Mouse (Mus musculus): ENCODE results near the gene Jak2.

Gene Jak2

DNA sequence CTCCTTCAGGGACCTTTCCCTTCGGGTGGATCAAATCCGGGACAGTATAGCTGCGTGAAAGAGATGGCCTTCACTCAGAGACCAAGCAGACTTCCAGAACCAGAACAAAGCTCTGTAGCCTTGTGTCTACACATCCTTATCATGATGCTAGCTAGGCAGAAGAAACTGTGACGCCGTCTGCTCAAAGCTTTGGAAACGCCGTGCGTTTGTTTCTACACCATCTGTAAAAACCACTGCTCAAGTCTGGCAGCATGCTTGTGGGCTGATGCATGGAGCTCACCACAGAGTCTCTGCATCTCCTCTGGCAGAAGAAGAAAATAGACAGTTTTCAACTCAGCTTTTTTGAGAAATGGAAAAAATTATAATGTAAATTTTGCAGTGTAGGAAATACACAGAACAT is 60.2 kb downstream of the Jak2 start:
- DNase-seq = no peak

DNA sequence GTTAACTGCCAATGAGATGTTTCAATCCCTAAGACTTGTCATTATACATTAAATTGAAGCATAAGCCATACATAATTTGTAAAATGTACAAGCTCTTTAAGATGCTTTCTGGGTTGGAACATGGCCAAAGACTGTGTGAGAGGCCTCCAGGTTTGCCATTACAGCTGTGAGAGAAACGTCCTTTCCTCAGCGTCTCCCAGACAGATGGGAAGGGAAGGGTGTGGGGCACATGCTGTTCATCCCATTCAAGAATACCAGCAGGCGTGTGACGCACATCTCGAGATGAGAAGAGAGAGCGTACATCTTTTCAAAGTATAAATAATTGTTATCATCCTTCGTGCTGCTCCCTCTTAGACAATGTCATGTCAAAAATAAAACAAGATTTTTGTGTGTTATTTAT is 61.0 kb downstream of the Jak2 start:
- DNase-seq = no peak

DNA sequence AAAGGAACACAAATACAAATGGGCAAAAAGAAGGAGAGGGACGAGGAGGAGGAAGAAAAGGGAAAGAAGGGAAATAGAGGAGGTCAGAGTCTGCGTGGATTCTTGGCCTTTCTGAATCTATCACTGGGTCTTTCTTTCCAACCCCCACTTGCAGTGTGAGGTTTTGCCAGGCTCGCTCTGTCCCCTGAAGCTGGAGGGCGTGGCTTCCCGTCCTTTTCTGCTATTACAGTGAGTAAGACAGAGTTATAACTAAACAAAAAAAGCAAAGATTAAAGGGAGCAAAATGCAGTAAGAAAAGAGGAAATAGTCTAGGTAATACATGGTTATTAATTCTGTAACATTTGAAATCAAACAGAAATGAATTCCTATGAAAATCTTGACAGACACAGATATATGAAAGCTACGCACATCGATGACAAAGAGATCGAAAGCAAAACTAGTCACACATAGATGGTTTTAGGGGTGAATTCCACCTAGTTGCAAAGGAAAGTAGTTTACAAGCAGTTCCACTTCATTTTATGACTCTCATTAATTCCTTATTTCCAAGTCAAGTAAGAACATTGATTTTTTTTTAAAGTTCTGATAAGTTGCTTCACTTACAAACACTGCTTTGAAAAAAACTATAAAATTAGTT is 71.9 kb downstream of the Jak2 start:
- DNase-seq = no peak

DNA sequence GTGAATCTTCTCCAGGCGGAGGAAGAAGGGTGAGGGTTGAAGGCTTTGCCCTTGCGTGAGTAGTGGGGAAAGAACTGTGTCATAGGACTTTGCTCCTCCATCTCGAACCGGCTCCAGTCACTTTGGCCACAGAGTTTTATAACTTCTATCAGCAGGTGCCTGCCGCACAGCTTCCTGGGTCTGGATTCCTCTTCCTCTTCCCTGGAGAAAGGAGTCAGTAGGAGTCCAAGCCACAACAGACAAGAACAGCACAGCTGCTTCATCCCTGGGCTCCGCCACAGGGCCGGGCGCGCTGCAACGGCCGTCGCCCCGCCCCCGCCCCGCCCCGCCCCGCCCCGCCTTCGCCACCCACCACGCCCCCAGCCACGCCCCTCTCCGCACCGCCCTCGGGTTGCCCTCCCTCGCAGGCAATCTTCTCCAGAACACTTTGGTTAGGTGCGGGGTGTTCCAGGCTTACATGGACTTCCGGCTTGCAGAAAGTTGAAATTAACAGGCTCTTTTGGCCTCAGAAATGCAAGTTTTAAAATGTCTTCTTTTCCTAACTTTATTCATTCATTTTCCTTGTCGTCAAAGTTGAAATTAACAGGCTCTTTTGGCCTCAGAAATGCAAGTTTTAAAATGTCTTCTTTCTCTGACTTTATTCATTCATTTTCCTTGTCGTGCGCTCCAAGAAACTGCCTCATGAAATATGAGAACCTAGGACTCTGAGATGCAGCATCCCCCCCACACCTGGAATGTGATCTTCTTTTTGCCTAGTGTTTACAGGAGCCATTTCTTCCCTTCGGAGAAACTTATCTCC is 73.6 kb downstream of the Jak2 start, which contains the start of gene Insl6:
Gene Insl6, minus strand, starts transcription at position 304 of the 799 bp plus-strand sequence.
- DNase-seq = no peak

DNA sequence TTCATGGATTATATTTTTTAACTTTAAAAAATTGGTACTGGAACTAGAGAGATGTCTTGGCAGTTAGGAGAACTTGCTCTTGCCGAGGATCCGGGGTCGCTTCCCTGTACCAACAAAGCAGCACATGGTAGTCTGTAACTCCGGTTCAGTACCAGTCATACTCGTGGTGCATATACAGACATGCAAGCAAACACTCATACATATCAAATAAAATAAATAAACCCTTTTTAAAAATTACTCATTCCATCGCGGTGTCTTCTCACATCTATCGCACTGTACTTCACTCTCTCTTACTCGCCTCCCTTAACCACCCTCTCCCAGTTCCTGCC is 74.2 kb downstream of the Jak2 start:
- no peak for DNase-seq

DNA sequence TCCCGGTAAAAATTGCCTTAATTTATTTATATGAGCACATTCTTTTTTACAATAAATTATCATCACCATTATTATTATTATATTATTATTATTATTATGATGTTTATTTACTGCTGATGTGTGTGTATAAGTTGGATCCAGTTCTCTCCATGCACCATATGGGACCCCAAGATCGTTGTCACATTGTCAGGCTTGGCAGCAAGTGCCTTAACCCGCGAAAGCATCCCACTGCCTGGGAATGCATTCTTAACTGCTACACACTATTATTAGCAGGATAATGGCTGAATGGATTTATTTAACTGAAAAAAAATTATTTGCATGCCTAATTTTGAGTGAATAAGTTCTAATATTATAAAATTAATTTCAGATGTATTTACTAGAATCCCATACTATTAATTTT is 74.8 kb downstream of the Jak2 start:
- no peak for DNase-seq

DNA sequence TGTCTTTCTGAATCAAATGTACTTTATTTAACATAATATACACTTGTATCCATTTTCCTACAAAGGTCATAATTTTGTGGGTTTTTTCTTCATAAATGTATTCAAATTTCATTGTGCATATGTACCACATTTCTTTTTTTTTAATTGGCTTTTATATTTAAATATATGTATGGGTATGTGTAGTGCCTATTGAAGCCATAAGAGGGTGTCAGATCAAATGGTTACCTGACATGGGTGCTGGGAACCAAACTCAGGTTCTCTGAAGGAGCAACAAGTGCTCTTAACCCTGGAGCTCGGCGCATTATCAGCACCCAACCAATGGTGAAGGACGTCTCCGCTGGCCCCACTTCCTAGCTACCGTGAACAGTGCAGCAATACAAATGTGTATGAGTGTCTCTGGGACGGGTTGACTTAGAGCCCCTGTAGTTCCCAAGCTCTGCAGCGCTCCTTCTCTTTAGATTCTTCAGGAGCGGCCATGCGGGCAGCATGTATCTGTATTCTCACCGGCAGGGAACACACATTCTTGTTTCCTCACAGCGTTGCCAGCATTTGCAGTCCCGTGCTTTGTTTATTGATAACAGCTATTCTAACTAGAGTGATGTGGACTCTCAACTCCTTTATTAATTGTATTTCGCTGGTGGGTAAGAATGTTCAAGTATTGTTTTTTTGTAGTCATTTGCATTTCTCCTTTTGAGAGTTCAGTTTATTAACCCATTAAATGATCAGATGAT is 75.4 kb downstream of the Jak2 start:
- DNase-seq = no peak

DNA sequence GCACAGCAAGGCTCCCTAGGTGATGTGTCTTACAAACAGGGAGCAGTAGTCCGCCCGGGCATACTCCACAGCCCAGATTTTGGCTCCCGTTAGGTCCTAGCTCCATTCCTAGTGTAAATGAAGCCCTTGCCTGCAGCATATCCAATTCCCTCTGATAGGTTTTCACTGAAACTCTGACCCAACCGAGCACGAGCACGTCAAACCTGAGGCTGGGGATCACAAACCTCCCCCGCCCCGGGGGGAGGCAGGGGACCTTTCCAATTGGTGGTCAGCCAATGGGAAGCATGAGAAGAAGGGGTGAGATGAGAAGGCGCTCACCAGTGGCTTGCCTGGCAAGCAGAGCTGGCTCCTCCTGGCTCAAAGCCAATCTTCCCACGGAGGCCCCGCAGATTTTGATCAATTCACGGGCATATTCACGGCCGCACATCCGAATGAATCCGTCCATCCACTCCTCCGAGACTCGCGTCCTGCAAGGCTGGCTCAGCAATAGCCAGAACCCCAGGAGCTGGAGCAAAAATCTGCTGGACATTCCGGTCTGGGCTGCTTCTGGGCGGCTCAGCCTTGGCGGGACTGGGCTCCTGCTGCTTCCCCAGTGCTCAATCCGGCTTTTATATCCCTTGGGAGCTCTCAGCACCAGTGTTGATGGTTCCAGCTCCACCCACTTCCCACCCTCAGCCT is 82.6 kb downstream of the Jak2 start, which contains the start of gene Rln1:
Gene Rln1, minus strand, starts transcription at position 603 of the 678 bp plus-strand sequence.
- DNase-seq = peak; percentile 25

DNA sequence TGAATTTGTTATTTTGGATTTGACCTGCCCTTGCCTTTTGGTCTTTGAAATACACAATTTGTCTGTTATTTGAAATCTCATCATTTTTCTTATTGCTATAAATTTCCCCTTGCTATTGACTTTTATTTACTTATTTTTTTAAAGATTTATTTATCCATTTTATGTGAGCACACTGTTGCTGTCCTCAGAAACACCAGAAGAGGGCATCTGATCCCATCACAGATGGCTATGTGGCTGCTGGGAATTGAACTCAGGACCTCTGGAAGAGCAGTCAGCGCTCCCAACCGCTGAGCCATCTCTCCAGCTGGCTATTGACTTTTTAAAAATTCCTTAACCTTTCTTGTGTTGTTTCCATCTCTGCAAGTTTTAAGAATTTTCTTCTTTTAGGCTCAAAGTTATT is 85.0 kb downstream of the Jak2 start:
- no peak for DNase-seq

DNA sequence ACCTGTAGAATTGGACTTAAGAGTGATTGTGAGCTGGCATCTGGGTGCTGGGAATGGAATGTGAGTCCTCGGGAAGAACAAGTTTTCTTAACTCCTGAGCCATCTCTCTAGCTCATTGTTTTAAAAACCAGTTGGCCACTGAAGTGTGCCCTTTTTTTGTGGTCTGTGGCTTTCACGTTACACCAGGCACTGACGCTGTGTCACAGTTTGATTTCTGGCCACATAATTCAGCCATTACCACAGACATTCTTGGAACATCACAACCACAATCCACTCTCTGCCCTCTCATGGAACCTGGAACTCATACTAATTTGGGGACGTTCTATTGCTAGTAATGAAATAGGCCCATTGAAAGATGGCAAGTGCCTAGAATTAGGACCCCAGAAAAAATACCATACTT is 89.4 kb downstream of the Jak2 start:
- no peak for DNase-seq

DNA sequence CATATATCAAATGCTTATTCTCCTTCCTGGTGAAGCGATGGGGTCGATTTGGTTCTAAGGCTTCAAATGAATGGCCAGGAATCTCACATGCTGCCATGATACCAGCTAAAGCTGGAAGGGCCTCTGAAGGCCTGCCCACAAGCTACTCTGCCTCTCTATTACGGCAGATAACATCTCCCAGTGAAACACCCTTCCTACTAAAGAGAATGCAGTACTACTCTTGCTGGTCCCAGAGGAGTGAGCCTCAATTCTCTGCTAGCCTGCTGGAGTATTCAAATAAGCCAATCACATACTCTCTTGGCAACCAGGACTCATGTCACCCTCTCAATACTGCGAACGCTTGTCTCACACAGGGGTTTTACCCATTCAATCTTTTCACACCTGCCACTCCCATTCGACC is 90.7 kb downstream of the Jak2 start:
- no peak for DNase-seq

DNA sequence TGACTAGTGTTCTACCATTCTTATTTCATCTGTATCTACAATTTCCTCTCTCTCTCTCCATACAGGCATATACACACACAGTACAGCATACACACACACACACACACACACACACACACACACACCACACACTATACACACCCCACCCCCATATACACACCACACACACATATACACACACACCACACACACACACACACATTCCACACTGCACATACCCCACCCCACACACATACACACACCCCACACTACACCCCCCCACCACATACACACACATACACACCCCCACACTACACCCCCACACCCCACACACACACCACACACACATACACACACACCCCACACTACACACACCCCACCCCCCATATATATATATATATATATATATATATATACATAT is 93.2 kb downstream of the Jak2 start:
- DNase-seq = no peak

DNA sequence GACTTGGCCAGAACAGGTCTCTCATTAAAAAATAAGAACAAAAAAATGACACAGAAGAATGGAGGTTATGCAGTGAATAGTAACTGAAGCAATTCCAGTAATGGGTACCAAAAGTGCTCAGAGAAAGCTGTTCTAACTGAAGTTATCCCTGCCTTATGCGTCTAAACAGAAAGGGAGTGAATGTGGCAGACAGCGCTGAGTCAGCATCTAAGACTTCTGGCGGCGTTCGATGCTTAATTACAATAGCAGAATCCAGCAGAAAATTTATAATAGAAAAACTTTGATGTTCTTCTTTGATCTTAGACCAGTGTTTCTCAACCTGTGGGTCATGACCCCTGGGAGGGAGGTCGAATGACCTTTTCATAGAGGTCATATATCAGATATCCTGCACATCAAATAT is 94.0 kb downstream of the Jak2 start:
- DNase-seq = no peak

DNA sequence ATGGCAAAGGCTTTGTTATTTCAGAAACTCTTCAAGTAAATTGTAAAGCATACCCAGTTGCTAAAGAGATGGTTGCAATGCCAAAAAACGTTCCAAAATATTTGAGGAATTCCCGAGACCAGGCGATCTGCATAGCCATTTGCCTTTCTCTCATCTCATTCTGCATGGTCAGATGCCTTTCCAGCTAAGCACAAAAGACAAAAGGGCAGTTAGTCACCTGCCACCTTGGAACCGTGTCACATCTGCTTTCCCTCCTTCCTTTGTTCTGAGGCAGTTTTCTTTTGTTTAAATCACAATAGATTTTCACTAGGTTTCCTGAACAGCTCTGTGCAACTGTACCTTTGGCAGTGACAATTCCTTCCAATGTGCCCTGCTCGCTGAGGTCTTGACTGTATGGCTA is 99.4 kb downstream of the Jak2 start:
- no peak for DNase-seq

DNA sequence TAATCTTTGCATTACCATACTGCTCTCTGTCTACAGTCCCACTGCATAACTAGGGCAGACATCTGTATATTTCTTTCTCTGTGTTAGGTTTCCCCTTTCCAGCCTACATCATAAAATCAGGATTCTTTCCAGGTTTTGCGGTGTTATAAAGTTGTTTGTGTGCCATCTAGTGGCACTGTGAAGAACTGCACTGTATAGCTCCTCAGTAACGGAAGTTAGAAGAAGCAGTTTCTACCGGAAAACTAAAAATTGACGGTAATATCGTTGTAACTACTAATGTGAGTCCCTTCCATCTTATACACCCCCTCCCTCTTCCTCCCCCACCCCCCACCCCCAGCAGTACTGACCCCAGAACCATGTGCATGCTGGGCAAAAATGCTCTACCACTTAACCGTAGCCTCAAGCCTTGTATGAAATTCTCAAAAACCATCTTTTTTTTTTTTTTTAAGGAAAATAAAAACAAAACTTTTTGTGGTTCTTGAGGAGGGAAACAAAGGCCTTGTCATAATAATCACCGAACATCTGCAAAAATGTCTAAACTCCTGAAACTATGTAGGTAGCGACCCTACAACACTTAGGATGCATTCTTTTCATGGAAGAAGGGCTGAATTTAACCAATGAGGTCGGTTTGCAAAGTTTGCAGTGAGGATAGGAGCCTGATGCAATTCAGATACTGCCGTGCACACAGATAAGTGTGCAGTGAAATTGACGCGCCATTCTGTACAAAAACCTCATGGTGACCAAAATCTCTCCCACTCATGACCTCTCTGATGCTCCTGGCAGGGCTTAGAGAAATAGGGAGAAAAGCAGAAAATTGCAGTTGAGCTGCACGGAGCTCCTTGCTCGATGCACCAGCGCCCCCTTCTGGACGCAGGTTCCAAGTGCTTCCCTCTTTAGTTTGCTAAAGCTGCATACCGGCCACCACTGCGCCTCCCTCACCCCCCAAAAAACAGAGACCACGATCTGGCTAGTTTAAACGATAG is 103.6 kb downstream of the Jak2 start:
- peak; percentile 78 for DNase-seq

DNA sequence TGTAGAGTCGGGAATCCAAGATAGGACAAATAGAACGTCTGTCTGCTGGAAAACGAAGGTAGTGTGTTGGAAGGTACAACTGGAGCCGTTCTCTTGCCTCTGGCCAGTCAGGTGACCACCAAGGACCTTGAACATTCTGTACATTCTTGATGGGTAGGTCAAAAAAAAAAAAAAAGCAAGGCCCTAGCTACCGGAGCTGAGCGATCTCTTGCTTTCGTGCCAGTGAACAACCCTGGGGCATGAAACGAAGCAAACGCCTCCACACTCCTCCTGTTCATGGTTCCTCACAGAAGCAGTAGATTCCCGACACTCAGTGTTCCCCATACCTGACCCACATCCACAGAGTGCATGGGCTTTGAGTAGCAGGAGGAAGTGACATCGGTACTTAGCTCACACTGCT is 104.7 kb downstream of the Jak2 start:
- DNase-seq = no peak

DNA sequence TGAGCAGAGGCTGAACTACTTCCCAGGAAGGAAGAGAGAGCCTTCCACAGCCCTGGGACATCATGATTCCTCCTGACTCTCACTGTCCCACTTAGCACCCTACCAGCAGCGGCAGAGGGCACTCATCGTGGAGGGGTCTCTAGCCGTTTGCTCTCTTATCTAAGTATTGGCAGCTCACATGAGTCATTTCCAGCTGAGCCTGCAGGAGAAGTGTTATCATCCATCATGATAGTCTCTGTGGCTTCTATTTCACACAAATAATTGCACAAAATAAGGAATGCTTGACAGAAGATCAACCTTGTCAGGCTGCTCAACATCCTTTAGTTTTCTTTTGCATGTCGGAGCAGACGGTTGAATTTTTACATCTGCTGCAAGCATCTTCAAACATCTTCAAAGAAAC is 108.6 kb downstream of the Jak2 start:
- DNase-seq = no peak

DNA sequence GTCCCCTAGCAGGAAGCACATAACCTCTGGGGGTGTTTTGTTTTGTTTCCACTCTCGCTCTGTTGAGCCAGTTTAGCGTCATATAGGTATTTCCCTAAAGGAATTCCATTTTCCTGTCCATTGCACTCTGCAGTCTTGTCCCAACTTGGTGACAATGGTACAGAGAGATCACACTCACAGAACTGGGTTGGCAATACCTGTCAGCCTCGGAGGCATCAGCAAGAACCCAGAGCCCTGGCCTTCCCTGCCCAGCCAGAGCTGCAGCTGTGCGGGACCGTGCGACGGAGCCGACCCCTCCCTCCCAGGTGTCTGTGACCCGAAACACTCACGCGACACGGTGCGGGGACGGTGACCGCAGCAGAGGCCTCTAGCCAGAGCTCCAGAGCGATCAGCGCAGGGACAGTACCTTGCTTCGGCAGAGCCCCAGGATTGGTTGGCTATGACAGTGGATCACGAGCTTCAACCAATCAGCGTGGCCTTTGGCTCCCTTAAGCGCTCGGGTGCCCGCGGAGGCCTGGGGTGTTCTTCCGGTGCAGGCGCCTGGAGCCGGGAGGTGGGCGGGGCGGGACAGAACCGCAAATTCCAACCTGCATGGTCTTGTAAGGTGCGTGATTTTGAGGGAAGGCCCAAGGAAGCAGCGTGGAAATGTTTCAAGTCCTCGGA is 110.0 kb downstream of the Jak2 start:
- peak; percentile 96 for DNase-seq

DNA sequence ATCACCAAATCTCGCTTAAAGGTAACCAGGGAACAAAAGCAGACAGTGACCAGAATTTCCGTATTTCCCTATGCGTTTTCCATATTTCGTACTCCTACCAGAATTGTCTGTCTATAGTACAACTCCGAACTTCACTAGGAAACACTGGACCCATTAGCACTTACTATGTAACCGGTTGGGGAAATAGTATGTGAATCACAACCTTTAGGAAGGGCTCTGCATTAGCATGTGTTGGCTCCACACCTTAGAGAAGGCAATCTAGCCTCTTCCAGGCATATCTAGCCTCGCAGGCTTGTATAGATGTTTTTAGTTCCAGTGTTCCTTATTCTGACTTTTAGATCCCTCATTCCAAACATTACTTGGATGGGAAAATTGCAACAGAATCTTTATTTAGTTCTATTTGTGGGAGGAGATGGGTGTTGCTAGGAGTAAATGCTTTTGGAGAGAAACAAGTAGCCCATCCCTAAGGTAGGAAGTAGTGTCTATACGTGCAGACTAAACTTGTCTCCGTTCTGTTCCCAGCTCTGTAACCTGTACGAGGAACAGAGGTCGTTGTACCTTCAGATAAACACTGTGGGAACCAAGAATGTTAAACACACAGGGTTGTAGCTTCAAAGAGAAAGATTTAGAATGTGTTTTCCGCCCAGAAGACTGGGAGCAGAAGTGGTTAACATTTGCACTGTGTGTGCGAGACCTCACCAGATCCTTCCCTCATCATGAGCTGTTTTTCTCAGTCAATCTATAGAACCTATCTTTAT is 110.7 kb downstream of the Jak2 start:
- no peak for DNase-seq

All from cerebellum, adult 9-11 months (tissue).